Mouse (Mus musculus) thymus, adult 2 months (tissue): ENCODE results near the gene Lyrm4. TPM values are rescaled to one million over a fixed set of nuclear protein-coding genes. Genes with fewer than 3 reads are reported as not detected.
A peak's percentile ranks its signal among the peaks of the same experiment; 100 is the strongest.

ENCODE experiments used
- DNase-seq: peaks from one replicate; pipeline ENCODE4 v3.0.0; 2021
- H3K27ac ChIP-seq: fragments of 200-500 bp; 2 replicates; pipeline ENCODE4 v1.5.1; 2012; ENCODE audit warnings: low read length, control low read depth; ENCODE audit not compliant: control insufficient read depth, insufficient read depth
- H3K27me3 ChIP-seq: fragments of 200-500 bp; 2 replicates; pipeline ENCODE4 v1.6.1; 2012; ENCODE audit warnings: mild to moderate bottlenecking, low read length, moderate library complexity, mixed read lengths; ENCODE audit not compliant: control insufficient read depth, insufficient read depth
- H3K36me3 ChIP-seq: fragments of 200-500 bp; 2 replicates; pipeline ENCODE4 v1.6.1; 2012; ENCODE audit warnings: mild to moderate bottlenecking, low read length, moderate library complexity; ENCODE audit not compliant: control insufficient read depth, insufficient read depth
- H3K4me1 ChIP-seq: fragments of 200-500 bp; replicated peaks from 2 replicates; pipeline ENCODE4 v1.6.1; 2012; ENCODE audit warnings: low read length; ENCODE audit not compliant: control insufficient read depth, insufficient read depth
- H3K4me3 ChIP-seq: fragments of 200-500 bp; 2 replicates; pipeline ENCODE4 v1.5.1; 2012; ENCODE audit warnings: mild to moderate bottlenecking, low read length, control low read depth, moderate library complexity; ENCODE audit not compliant: control insufficient read depth, insufficient read depth
- CTCF ChIP-seq: fragments of 200-500 bp; IDR thresholded peaks from 2 replicates; pipeline ENCODE4 v1.5.1; 2012; ENCODE audit warnings: mild to moderate bottlenecking, control low read depth, low read length, moderate library complexity, borderline replicate concordance; ENCODE audit not compliant: control insufficient read depth, poor library complexity, insufficient read depth; ENCODE audit errors: extremely low read depth
- POLR2A ChIP-seq: fragments of 200-500 bp; IDR thresholded peaks from 2 replicates; pipeline ENCODE4 v1.6.1; 2012; ENCODE audit warnings: mild to moderate bottlenecking, low read length, control low read depth, moderate library complexity; ENCODE audit not compliant: control insufficient read depth, poor library complexity, insufficient read depth; ENCODE audit errors: extremely low read depth
- WGBS: fragments of 180-500 bp; shearing (Covaris S2); methylation state at CpG from one replicate; pipeline ENCODE4 v1.1.7; 2018; 5-methylcytosine and 5-hydroxymethylcytosine counted together
- polyA plus RNA-seq: library from polyadenylated mRNA; depleted of rRNA; stranded (reverse); fragments of >200 nt; gene quantifications from 2 replicates; pipeline ENCODE4 v1.2.3, GENCODE M21; 2012

The Lyrm4 gene
- polyA plus RNA-seq, 1 experiment, result 4.3 TPM

DNA sequence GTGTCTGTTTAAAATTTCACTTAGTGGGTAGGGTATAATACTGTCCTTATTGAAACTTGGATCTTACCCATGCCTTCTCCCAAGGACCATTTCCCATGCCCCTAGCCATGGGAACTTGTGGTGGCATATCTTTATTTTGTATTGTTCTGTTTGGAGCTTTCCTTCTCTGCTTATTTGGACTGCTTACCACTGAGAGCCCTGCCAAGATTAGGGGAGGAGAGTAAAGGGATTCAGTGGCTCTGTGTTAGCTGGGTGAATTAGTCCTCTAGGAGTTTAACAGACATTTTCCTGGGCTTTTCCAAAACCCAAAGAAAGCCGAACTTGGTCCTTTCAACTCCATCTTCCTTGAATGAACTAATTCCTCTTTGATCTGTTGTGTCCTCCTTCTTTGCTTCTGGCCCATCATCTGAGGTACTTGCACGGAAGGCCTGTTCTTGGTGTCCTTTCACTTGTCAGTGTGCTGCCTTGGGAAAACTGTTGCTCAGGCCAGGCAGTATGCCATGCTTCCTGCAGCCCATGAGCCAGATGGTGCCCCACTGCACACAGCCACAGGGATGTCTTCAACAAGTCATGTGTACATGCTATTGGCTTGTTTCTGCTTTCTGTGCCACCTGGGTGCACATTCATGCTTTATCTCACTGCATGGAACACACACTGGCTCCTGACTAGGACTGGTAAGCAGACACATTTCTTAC, 12.2 kb upstream of the Lyrm4 start:
- TF ChIP-seq POLR2A, result no peak
- no peak for TF ChIP-seq CTCF
- Histone ChIP-seq H3K4me1 (no peaks in the 10 kb centered on the region), H3K27ac (no peak overlapping the region), H3K27me3 (no peaks in the 10 kb centered on the region), H3K36me3 (no peaks in the 10 kb centered on the region), H3K4me3 (no peak overlapping the region)
- 96% methylated on average over 2 of the region's 2 CpGs for WGBS
- DNase-seq, result no peak

DNA sequence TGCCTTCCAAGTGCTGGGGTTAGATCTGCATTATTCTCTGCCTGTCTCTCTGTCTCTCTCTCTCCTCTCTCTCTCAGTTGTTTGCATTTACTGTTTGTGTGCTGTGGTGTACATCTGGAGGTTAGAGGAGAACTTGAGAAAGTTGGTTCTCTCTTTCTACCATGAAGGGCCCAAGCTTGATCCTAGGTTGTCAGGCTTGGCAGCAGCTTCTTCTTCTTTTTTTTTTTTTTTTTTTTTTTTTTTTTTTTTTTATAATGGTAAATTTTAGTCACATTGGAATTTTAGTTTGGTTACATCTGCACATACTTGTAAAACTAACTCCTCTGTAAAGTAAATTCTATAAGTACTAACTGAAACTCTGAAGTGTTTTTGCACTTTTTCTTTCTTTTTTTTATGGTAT, 3.3 kb upstream of the Lyrm4 start:
- DNase-seq, result no peak
- H3K4me3 ChIP-seq, result no peak overlapping the region
- H3K27me3 ChIP-seq, result no peaks in the 10 kb centered on the region
- H3K27ac ChIP-seq, result no peak overlapping the region
- H3K36me3 ChIP-seq, result no peaks in the 10 kb centered on the region
- no peak for TF ChIP-seq CTCF
- TF ChIP-seq POLR2A, result no peak
- H3K4me1 ChIP-seq, result peaks cover 3% of the 10 kb centered on the region

DNA sequence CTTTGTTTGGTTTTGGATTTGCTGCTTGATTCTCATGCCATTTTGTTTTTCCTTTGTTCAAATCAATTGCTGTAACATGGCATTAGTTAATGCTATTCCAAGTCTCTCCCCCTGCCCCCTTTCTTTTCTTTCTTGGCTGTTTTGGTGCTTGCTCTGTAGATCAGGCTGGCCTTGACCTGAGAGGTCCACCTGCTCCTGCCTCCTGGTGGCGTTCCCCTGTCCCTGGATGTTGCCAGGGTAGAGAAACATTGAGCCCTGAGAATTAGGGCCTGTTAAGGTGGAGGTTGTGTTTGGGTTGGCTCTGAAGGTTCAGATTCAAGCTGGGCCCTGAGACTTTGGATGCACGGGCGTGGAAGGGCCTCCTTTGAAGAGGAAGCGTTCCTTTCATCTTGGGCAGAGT, 2.4 kb upstream of the Lyrm4 start:
- no peak for TF ChIP-seq CTCF
- TF ChIP-seq POLR2A, result no peak
- no peak for DNase-seq
- peaks cover 3% of the 10 kb centered on the region for H3K4me1 ChIP-seq
- H3K36me3 ChIP-seq, result no peaks in the 10 kb centered on the region
- 89% methylated on average over 4 of the region's 4 CpGs for WGBS
- H3K27me3 ChIP-seq, result no peaks in the 10 kb centered on the region
- no peak overlapping the region for H3K27ac ChIP-seq
- H3K4me3 ChIP-seq, result no peak overlapping the region

- Histone ChIP-seq H3K36me3 (no peaks in the 10 kb centered on the region), H3K4me1 (peaks cover 3% of the 10 kb centered on the region), H3K27me3 (no peaks in the 10 kb centered on the region), H3K27ac (no peak overlapping the region), H3K4me3 (peak overlapping the region; percentile 66)
- TF ChIP-seq POLR2A (no peak), CTCF (no peak)
- peak; percentile 42 for DNase-seq
- WGBS, result 9% methylated on average over 21 of the region's 21 CpGs
These were observed 695 bp downstream of the Lyrm4 start for GRCm38 (mm10) chr13:36116520-36117142.

GRCm38 (mm10) chr13:36113181-36113580, 4.1 kb downstream of the Lyrm4 start:
- TF ChIP-seq POLR2A (no peak), CTCF (no peak)
- no peaks in the 10 kb centered on the region for H3K36me3 ChIP-seq
- no peak overlapping the region for H3K4me3 ChIP-seq
- no peak overlapping the region for H3K27ac ChIP-seq
- DNase-seq, result no peak
- 96% methylated on average over 5 of the region's 5 CpGs for WGBS
- peaks cover 3% of the 10 kb centered on the region for H3K4me1 ChIP-seq
- no peaks in the 10 kb centered on the region for H3K27me3 ChIP-seq

- no peak for TF ChIP-seq POLR2A
- TF ChIP-seq CTCF, result no peak
- Histone ChIP-seq H3K4me3 (no peak overlapping the region), H3K36me3 (no peaks in the 10 kb centered on the region), H3K27me3 (no peaks in the 10 kb centered on the region), H3K27ac (no peak overlapping the region), H3K4me1 (no peaks in the 10 kb centered on the region)
- no peak for DNase-seq
- 100% methylated on average over 2 of the region's 2 CpGs for WGBS
These were observed 6.0 kb downstream of the Lyrm4 start for GRCm38 (mm10) chr13:36111331-36111730.

GRCm38 (mm10) chr13:36108528-36108927, 8.8 kb downstream of the Lyrm4 start:
- TF ChIP-seq CTCF, result no peak
- TF ChIP-seq POLR2A, result no peak
- H3K4me1 ChIP-seq, result no peaks in the 10 kb centered on the region
- no peaks in the 10 kb centered on the region for H3K27me3 ChIP-seq
- WGBS, result 99% methylated on average over 4 of the region's 4 CpGs
- no peak overlapping the region for H3K4me3 ChIP-seq
- no peak overlapping the region for H3K27ac ChIP-seq
- H3K36me3 ChIP-seq, result no peaks in the 10 kb centered on the region
- no peak for DNase-seq
